Mouse (Mus musculus): ENCODE results near the gene Hist1h2ba. TPM values are rescaled to one million over a fixed set of nuclear protein-coding genes. Genes with fewer than 3 reads are reported as not detected.

The Hist1h2ba gene
- polyA plus RNA-seq, 1 experiment from 2014 or later, result not detected

- Histone ChIP-seq H3K36me3 (no peaks in the 10 kb centered on the region), H3K4me3 (no peak overlapping the region), H3K9me3 (no peaks in the 10 kb centered on the region), H3K27ac (no peak overlapping the region), H3K27me3 (ENCODE audit: insufficient read depth, poor library complexity, severe bottlenecking) (no peaks in the 10 kb centered on the region), H3K4me1 (replicated peaks) (peaks cover 21% of the 10 kb centered on the region)
- 70% methylated on average over 6 of the region's 6 CpGs for WGBS
- DNase-seq (ENCODE audit: low spot score), result peak; percentile 36
Measured at GRCm38 (mm10) chr13:23889011-23889605, 44.8 kb downstream of the Hist1h2ba start.

- Histone ChIP-seq H3K4me3 (no peak overlapping the region), H3K36me3 (no peaks in the 10 kb centered on the region), H3K27me3 (ENCODE audit: insufficient read depth, poor library complexity, severe bottlenecking) (no peaks in the 10 kb centered on the region), H3K4me1 (replicated peaks) (peaks cover 9% of the 10 kb centered on the region), H3K27ac (no peak overlapping the region), H3K9me3 (no peaks in the 10 kb centered on the region)
- DNase-seq (ENCODE audit: low spot score), result no peak
- WGBS, result 82% methylated on average over 3 of the region's 3 CpGs
Measured at GRCm38 (mm10) chr13:23887026-23887725, 46.8 kb downstream of the Hist1h2ba start.

GRCm38 (mm10) chr13:23885540-23885939, 48.4 kb downstream of the Hist1h2ba start:
- WGBS, result 48% methylated on average over 2 of the region's 2 CpGs
- H3K9me3 ChIP-seq, result no peaks in the 10 kb centered on the region
- DNase-seq (ENCODE audit: low spot score), result peak; percentile 19
- no peak overlapping the region for H3K27ac ChIP-seq
- peaks cover 9% of the 10 kb centered on the region for H3K4me1 ChIP-seq (replicated peaks)
- no peaks in the 10 kb centered on the region for H3K27me3 ChIP-seq (ENCODE audit: insufficient read depth, poor library complexity, severe bottlenecking)
- H3K36me3 ChIP-seq, result no peaks in the 10 kb centered on the region
- H3K4me3 ChIP-seq, result no peak overlapping the region

Other genes starting within 250 kb of the Hist1h2ba start
- gene Hist1h2bc, start 250.0 kb downstream of the Hist1h2ba start, polyA plus RNA-seq (2016; fragmentation: Nextera tagmentation; extraction: Ambion mirVana), result 23.1 and 26.2 TPM in 2 replicates
- gene Hist1h1t, start 238.3 kb downstream of the Hist1h2ba start, polyA plus RNA-seq (2016; fragmentation: Nextera tagmentation; extraction: Ambion mirVana), result not detected in 2 replicates
- gene Hist1h4c, start 235.7 kb downstream of the Hist1h2ba start, polyA plus RNA-seq (2016; fragmentation: Nextera tagmentation; extraction: Ambion mirVana), result 5.4 TPM in 2 replicates
- 3.2 and 3.5 TPM in 2 replicates for gene Hfe, start 223.3 kb downstream of the Hist1h2ba start, polyA plus RNA-seq (2016; fragmentation: Nextera tagmentation; extraction: Ambion mirVana)
- 10.6 and 12.6 TPM in 2 replicates for gene Hist1h1c, start 195.3 kb downstream of the Hist1h2ba start, polyA plus RNA-seq (2016; fragmentation: Nextera tagmentation; extraction: Ambion mirVana)
- gene Hist1h3c, start 188.6 kb downstream of the Hist1h2ba start, polyA plus RNA-seq (2016; fragmentation: Nextera tagmentation; extraction: Ambion mirVana), result 6.9 and 8.6 TPM in 2 replicates
- 1.8 and 2.4 TPM in 2 replicates for gene Hist1h2bb, start 187.4 kb downstream of the Hist1h2ba start, polyA plus RNA-seq (2016; fragmentation: Nextera tagmentation; extraction: Ambion mirVana)
- gene Hist1h2ab, start 183.0 kb downstream of the Hist1h2ba start, polyA plus RNA-seq (2016; fragmentation: Nextera tagmentation; extraction: Ambion mirVana), result 45.2 and 49.3 TPM in 2 replicates
- gene Hist1h3b, start 181.9 kb downstream of the Hist1h2ba start, polyA plus RNA-seq (2016; fragmentation: Nextera tagmentation; extraction: Ambion mirVana), result 5.5 and 8.8 TPM in 2 replicates
- gene Hist1h4b, start 177.1 kb downstream of the Hist1h2ba start, polyA plus RNA-seq (2016; fragmentation: Nextera tagmentation; extraction: Ambion mirVana), result 4.9 and 5.4 TPM in 2 replicates
- not detected in 2 replicates for gene Hist1h4a, start 172.9 kb downstream of the Hist1h2ba start, polyA plus RNA-seq (2016; fragmentation: Nextera tagmentation; extraction: Ambion mirVana)
- 3.7 and 4.8 TPM in 2 replicates for gene Hist1h3a, start 171.8 kb downstream of the Hist1h2ba start, polyA plus RNA-seq (2016; fragmentation: Nextera tagmentation; extraction: Ambion mirVana)
- gene Hist1h1a, start 170.5 kb downstream of the Hist1h2ba start, polyA plus RNA-seq (2016; fragmentation: Nextera tagmentation; extraction: Ambion mirVana), result 2.3 and 3.4 TPM in 2 replicates
- not detected in 2 replicates for gene Trim38, start 164.2 kb downstream of the Hist1h2ba start, polyA plus RNA-seq (2016; fragmentation: Nextera tagmentation; extraction: Ambion mirVana)
- gene Slc17a2, start 127.2 kb downstream of the Hist1h2ba start, polyA plus RNA-seq (2016; fragmentation: Nextera tagmentation; extraction: Ambion mirVana), result not detected in 2 replicates
- gene Slc17a3, start 94.7 kb downstream of the Hist1h2ba start, polyA plus RNA-seq (2016; fragmentation: Nextera tagmentation; extraction: Ambion mirVana), result not detected in 2 replicates
- not detected in 2 replicates for gene Slc17a1, start 66.4 kb downstream of the Hist1h2ba start, polyA plus RNA-seq (2016; fragmentation: Nextera tagmentation; extraction: Ambion mirVana)
- gene Slc17a4, start 19.1 kb downstream of the Hist1h2ba start, polyA plus RNA-seq (2016; fragmentation: Nextera tagmentation; extraction: Ambion mirVana), result not detected in 2 replicates
- not detected in 2 replicates for gene Hist1h2aa, start 306 bp upstream of the Hist1h2ba start, polyA plus RNA-seq (2016; fragmentation: Nextera tagmentation; extraction: Ambion mirVana)
- not detected in 2 replicates for gene Scgn, start 57.1 kb upstream of the Hist1h2ba start, polyA plus RNA-seq (2016; fragmentation: Nextera tagmentation; extraction: Ambion mirVana)